Mouse (Mus musculus): ENCODE data around the gene 2410002F23Rik.
A peak's percentile ranks its signal among the peaks of the same experiment; 100 is the strongest.
"Not testable (repeated sequence)": the region's sequence is repeated elsewhere in the genome, so short reads cannot be mapped to it uniquely, and the experiment has no call there.

The 2410002F23Rik gene

DNA sequence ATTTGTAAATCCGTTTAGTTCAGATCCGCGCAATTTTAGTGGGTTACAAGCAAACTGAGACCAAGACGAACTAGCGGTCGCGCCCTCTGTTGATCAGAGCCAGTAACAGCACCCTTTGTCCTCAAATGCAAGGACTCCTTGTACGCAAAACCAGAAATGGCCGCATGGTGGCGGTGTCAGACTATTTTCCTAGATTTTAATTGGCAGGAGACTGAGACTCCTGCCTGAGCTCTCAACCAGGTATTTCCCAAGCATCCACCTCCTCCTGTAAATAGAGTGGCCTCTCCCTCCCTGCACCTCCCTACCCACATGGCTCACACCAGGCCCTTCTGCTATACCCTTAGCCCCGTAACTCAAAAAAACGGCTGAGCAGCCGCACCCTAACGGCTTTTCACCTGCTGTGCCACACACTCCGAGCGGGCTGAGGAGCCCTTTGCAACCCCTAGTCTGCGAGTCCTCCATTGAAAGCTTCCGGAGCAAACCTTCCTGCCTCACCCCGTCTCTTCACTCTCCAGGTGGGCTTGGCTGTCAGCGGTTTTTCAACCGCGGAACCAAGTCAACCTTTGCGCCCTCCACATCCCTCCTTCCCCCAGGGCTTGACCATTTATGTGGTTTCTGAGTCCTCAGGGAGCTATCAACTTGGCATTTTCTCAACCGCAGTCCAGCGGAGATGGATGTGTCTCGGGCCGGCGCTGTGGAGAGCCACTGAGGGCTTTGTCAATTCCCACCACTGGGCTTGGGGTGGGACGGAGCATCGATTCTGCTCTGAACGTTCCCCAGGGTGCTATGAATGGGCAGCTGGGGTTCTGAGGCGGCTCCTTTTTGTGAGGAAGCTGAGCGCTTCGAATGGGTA lies 16.5 kb downstream of the 2410002F23Rik start:
- DNase-seq, result peak; percentile 89 to 96

DNA sequence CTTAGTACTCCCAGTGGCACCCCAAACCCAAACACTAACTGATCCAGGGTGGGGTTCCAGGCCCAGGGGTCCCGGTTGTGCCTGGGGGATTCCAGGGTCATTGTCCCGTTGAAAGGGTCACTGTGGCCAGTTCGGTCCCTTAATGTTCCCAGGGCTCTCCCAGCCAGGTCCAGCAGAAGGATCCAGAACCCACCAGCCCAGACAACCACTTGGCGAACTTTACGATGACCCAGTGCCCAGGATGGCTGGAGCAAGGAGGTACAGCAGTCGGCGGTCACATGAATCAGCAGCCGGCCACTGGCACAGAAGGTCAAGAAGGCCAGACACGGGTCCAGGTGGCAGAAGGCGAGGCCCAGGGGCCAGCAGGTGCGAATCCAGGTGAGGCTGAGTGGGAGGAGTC lies 21.6 kb downstream of the 2410002F23Rik start:
- no peak for DNase-seq

DNA sequence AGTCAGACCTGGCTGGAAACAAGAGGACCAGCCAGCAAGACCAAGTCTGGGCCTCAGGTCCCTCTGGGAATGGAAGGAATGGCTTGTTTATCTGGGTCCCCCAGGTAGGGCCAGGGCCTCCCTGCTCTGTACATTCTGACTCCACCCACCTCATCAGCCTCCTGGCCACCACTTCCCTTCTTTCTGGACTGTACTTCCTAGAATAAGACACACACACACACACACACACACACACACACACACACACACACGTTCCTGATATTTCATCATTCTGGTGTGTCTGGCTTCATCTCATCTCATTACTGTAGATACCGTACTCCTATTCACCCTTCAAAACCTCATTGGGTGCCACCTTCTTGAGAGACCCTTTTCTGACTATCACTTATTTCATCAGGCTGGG lies 22.9 kb downstream of the 2410002F23Rik start:
- DNase-seq, result no peak

DNA sequence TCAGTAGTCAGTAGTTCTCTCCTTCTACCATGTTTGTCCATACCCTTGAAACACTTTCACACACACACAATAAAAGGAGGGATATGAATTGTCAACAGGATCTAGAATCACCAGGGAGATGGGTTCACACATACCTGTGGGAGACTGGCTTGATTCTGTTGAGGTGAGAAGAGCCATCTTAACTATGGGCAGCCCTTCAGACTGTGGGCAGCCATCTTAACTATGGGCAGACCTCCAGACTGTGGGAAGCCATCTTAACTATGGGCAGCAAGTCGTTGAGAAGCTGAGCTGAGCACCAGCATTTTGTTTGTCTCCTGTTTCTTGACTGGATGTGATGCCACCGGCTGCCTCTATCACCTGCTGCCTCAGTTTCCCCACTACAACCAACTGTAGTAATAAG lies 24.8 kb downstream of the 2410002F23Rik start:
- DNase-seq, result no peak

DNA sequence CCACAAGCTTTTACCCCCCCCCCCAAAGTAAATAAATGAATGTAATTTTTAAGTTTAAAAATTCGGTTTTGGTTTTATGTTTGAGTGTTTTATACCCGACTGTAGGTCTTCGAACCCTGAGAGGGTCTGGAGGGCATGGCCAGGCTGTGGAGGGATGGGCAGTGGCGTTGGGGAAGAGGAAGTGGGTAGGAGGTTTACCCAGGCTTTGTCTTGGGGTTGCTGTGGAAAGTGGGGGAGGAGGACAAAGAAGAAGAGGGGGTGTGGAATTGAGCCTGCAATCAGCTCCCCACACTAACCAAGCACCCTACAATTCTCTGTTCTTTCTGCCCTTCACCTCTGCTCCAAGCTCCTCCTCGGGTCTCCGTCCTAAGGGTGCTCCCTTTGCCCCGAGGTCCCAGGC lies 26.0 kb downstream of the 2410002F23Rik start:
- no peak for DNase-seq

DNA sequence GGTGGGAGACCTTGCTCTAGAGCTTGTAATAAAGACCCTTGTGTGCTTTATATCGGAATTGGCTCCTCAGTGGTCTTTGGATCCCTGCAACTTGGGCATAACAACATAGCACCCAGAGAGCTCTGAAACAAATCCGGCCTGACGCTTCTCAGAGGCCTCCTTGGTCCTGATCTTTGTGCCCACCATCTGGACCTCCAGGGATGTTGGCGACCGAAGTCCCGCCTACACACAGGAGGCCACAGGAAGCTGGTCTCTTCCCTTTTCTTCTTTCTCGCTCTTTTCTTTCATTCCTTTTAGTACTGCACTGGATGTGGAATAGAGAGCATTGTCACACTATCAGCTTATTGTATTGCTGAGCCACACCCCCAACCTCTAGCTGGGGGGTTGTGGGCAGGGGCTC lies 26.9 kb downstream of the 2410002F23Rik start:
- no peak for DNase-seq

DNA sequence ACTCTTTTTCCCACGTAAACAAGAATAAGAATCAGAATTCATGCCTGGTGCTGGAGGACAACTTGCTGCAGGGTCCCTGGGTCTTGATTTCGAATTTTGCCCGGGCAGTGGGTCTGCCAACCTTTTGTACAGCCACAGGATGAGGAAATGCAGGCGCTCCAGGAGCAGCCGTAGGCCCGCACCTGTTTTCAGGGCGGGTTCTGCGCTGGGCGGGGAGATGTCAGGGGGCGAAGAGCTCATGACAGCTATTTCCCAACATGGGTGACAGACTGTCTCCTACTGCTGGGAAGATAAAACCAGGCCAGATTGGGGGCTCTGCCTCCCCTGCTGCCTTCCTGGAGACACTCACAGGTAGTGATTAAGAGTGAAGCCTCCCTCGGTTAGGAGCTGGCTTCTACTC lies 27.6 kb downstream of the 2410002F23Rik start:
- DNase-seq, result no peak

DNA sequence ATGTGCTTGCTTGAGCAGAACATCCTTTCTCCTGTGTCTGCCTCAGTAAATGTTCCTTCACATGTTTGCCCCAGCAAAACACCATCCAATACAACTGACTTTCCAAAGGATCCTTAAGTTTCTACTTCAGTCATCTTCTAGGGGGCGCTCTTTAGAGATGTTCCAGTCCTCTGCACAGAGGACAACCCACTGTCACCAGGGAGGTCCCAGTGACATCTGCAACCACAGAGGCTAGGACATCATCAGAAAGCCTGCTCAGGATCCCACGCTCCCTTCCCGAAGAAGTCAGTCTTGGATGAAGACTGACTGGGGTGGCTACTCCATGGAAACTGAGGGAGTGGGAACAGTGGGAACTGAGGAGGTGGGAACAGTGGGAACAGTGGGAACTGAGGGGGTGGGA lies 29.0 kb downstream of the 2410002F23Rik start:
- no peak for DNase-seq

DNA sequence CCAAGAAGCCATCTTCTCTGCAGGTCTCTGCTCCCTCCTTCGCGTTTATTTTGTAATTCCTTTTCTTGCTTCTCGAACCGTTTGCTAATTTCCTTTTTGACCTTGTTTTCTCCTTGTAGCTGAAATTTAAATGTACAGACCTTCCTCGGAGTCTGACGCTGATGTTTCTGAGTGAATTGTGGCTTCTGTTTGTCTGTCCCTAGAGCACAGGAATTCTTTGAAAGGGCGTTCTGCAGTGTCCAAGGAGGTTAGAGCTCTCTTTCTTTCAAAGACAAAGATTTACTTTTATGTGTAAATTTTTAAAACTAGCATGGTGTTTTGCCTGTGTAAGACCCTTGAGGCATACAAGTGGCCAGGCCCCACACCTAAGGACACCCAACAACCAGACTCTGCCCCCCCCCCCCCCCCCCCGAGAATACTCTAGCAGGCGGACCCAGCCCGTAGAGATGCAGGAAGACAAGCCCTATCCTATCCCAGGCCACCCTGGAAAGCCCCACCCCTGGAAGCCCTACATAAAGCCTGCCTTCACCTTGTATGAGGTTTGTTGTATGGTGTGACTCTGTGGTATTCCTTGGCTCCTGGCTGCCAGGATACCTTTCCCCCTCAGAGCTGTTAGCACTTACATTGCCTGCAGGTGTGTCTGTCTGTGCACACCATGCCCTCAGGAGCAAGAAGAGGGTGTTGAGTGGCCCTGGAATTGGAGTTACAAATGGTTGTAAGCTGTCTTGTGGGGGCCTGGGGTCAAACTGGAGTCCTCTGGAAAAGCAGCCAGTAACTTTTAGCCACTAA lies 30.1 kb downstream of the 2410002F23Rik start:
- no peak for DNase-seq

DNA sequence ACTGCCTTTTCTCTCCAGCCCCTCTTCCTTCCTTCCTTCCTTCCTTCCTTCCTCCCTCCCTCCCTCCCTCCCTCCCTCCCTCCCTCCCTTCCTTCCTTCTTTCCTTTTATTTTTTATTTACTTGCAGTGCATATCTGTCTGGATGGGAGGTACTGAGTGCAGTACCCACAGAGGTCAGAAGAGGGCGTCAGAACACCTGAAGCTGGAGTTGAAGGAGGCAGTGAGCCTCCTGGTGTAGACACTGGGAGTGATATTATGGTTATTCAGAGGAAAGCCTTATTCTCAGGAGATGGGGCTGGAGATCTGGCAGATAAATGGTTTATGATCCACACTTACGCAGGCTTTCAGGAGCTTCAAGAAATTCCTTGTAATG lies 30.7 kb downstream of the 2410002F23Rik start:
- DNase-seq, result peak in 1 of 2 experiments; percentile 22

DNA sequence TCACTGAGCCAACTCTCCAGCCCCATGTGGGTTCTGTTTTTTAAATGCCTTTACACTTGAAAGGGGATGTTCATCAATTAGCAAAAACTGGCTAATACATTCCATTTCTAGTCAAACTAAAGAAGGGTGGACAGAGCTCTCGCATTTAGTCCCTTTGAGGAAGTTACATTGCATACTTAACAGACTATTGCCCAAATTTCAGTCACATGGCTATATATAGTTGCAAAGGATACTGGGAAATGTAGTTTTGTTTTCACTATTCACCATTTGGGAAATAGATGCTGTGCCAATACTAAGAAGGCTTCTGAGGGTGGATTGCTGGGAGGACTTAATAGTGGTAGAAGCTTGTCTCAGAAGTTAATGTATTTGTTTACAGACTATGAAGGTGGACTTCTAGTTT lies 34.4 kb downstream of the 2410002F23Rik start:
- no peak for DNase-seq

DNA sequence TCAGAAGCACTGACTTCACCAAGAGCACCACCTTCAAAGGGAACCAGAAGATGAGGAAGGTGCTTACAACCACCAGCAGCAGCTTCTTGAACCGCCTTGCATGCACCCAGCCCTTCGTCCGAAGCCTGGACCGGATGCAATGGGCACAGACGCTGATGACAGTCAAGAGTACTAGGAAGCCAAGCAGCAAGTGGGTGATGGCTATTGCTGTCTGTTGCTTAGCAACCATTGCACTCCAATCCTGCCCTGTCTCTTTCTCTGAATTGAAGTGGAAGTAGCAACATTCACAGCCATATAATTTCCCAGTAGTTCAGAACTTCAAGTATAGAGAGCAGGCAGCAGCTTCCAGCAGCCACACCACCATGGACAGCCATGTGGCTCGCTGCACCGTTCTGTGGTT lies 35.1 kb downstream of the 2410002F23Rik start:
- no peak for DNase-seq

DNA sequence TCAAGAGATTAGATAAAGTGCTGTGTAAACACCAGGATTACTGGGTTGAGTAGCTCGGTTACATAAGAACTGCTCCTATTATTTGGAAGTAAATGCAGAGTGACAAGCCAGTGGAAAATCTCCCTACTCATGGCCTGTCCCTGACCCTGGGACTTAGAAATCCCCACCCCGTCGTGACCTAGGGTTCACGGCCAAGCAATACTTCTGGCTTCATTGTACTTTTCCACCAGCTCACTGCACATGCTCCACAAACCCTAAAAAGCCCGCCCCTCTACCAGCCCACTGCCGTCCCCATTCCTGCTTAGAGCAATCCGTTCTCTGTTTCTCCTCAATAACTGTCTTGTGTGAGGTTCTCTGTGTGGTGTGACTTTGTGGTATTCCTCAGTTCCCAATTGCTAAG lies 41.2 kb downstream of the 2410002F23Rik start:
- no peak for DNase-seq

DNA sequence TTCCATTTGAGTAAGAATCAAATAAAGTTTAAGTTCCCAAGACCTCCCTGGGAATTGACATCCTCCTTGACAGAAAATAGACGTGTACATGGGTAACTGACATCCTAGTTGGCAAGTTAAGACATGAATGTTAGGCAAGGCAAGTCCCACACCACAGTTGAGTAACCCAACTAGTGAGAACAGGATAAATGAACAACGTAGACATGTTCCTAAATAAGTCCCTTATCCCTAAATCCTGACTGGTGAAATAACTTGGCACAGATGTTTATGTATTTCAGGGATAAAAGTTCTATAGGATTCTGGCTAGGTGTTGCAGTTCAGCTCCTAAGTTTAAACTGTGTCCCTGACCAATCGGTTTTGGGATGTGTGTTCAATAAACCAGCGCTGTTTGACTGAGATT lies 44.5 kb downstream of the 2410002F23Rik start:
- DNase-seq, result no peak

DNA sequence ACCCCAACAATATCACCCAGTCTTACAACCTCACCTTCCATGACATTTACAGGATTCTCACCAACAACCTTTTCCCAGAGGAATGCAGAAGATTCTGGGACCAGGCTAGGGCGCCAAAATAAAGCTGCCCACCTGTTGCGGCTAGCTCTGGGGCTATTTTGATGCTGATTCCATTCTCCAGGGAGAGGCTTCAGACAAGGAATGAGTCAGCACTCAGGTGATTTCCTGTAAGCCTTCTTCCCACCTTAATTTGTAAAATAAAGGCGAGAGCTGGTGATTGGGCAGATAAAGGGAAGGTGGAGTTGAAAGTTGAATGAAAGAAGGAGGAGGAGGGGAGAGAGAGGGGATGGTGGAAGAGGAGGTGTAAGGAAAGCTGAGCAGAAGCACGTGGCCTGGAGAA lies 44.9 kb downstream of the 2410002F23Rik start:
- DNase-seq, result no peak

DNA sequence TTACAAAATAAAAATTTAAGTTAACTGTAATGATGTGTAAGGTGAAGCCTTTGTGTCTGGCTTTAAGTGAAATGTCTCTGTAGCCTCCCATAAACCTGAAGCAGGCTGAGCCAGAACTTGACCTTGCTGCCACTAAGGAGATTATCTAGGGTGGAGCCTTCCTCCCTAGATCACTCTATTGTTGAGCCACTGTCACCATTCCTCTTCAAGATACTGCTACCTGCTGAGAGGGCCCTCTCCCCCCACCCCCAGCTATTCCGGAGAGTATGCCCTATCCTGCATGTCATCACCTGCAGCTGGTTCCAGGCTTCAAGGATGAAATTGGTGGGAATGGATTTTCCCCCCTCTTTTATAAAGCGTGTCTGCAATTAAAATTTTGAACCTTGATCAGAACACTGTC lies 51.0 kb downstream of the 2410002F23Rik start:
- not testable (repeated sequence) for DNase-seq

Measured in thymus, postnatal 36 days (tissue).